Mouse (Mus musculus): ENCODE results near the gene Ppm1h. TPM values are rescaled to one million over a fixed set of nuclear protein-coding genes. Genes with fewer than 3 reads are reported as not detected.
A peak's percentile ranks its signal among the peaks of the same experiment; 100 is the strongest.
"Not testable (repeated sequence)": the region's sequence is repeated elsewhere in the genome, so short reads cannot be mapped to it uniquely, and the experiment has no call there.

Ppm1h gene
- total and polyA plus RNA-seq, 2 experiments from 2014 or later: 50.3 to 60.2 TPM

DNA sequence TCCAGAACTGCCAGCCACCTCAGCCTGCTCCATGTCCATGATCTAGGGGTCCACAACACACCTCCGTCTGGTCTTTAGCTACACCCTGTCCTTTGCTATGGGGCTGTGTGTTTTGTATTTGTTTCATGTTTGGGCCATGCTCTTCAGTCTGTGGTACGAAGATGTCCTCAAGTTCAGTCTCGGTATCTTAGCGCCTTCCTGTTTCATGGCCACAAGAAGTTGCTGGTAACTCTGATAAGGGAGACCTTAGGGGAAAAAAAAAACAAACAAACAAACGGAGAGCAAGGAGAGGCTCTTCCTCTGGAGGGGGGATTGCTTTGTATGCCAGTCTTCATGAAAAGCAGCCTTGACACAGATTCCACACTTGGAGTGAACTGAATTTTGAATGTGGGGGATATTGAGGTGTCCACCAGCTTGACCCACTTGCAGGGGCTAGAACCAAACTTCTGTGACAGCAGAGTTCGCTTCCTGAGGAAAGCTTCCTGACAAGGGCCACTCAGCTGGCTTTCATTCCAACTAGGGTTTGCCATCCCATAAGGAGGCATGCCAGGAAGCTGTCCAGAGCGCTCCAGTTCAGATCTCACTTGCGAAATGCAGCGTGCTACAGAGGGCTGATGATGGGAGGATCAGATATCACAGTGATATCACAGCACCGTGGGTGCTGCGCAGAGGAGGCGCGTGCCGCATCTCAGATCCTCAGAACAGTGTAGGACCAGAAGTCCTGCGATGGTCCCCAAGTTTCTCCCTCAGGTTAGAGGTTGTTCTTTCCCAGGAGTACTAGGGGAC lies 254.7 kb downstream of the Ppm1h start:
- TF ChIP-seq CTCF (IDR thresholded peaks at IDR 0.05; ENCODE audit: low read depth): no peak
- 77% methylated on average over 15 of the region's 15 CpGs for WGBS
- no peak for ATAC-seq

DNA sequence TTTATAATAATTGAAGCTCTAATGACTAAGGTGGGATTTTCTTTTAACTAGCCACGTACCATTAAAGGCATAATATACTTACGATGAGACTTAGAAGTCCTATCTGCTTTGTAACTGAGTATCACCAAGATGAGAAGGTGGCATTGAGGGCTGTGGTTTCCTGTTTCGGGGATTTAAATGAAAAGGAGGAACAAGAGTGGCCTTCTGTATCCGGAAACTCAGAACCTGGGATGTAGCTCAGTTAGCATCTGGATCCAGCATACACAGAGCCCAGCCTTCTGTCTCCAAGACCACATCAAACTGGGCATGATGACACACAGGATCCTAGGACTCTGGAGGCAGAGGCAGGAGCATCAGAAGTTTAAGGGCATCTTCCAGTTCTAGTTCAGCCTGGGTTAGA lies 256.8 kb downstream of the Ppm1h start:
- not testable (repeated sequence) for ATAC-seq; H3K36me3 ChIP-seq (ENCODE audit: insufficient read depth, low read length); H3K27ac ChIP-seq; H3K4me3 ChIP-seq (ENCODE audit: low read length); DNase-seq (ENCODE audit: low spot score); H3K4me2 ChIP-seq (ENCODE audit: low read depth, low read length); H3K27me3 ChIP-seq (ENCODE audit: insufficient read depth, low read length); H3K9ac ChIP-seq (replicated peaks; ENCODE audit: low read length); H3K9me3 ChIP-seq (ENCODE audit: low read length)
- peaks cover 16% of the 10 kb centered on the region for H3K4me1 ChIP-seq (ENCODE audit: insufficient read depth, low read length)
- WGBS: no CpG with 5 or more reads among the region's 4 CpGs

More for the DNA sequence above, 254.7 kb downstream of the Ppm1h start:
- no peaks in the 10 kb centered on the region for H3K27me3 ChIP-seq (ENCODE audit: insufficient read depth, low read length)
- peaks cover 19% of the 10 kb centered on the region for H3K4me1 ChIP-seq (ENCODE audit: insufficient read depth, low read length)
- DNase-seq (ENCODE audit: low spot score): no peak
- H3K27ac ChIP-seq: peak overlapping the region; percentile 76
- no peaks in the 10 kb centered on the region for H3K36me3 ChIP-seq (ENCODE audit: insufficient read depth, low read length)
- no peak overlapping the region for H3K4me3 ChIP-seq (ENCODE audit: low read length)
- no peak overlapping the region for H3K9ac ChIP-seq (replicated peaks; ENCODE audit: low read length)
- no peak overlapping the region for H3K4me2 ChIP-seq (ENCODE audit: low read depth, low read length)
- no peaks in the 10 kb centered on the region for H3K9me3 ChIP-seq (ENCODE audit: low read length)

DNA sequence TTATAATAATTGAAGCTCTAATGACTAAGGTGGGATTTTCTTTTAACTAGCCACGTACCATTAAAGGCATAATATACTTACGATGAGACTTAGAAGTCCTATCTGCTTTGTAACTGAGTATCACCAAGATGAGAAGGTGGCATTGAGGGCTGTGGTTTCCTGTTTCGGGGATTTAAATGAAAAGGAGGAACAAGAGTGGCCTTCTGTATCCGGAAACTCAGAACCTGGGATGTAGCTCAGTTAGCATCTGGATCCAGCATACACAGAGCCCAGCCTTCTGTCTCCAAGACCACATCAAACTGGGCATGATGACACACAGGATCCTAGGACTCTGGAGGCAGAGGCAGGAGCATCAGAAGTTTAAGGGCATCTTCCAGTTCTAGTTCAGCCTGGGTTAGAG lies 258.8 kb downstream of the Ppm1h start:
- not testable (repeated sequence) for H3K4me1 ChIP-seq (ENCODE audit: insufficient read depth, low read length); H3K27me3 ChIP-seq (ENCODE audit: insufficient read depth, low read length); H3K4me3 ChIP-seq (ENCODE audit: low read length); H3K9me3 ChIP-seq (ENCODE audit: low read length); H3K36me3 ChIP-seq (ENCODE audit: insufficient read depth, low read length); ATAC-seq; H3K9ac ChIP-seq (replicated peaks; ENCODE audit: low read length); H3K4me2 ChIP-seq (ENCODE audit: low read depth, low read length); DNase-seq (ENCODE audit: low spot score); H3K27ac ChIP-seq
- WGBS: no CpG with 5 or more reads among the region's 4 CpGs

DNA sequence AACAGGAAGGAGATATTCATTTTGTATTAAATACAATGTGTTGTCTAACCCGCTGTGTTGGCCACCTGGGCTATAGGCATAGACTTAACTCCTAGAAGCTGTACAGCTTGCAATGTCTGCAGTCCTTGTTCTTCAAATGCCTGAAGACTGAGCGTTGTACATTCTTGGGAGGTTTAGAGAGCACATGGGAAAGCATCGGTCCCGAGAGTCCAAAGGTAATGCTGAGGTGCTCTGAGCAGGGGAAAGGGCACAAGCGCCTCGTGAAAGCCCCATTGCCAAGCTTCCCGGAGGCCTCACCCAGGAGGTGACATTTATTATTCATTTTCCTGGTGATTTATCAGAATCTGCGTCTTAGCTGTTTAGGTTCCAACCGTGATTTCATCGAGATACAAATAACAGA lies 261.0 kb downstream of the Ppm1h start:
- Histone ChIP-seq H3K4me3 (ENCODE audit: low read length) (no peak overlapping the region), H3K4me2 (ENCODE audit: low read depth, low read length) (no peak overlapping the region), H3K4me1 (ENCODE audit: insufficient read depth, low read length) (no peaks in the 10 kb centered on the region), H3K27me3 (ENCODE audit: insufficient read depth, low read length) (no peaks in the 10 kb centered on the region), H3K9ac (replicated peaks; ENCODE audit: low read length) (no peak overlapping the region), H3K36me3 (ENCODE audit: insufficient read depth, low read length) (peaks cover 7% of the 10 kb centered on the region; the same call in 1 of the 2 replicates), H3K9me3 (ENCODE audit: low read length) (no peaks in the 10 kb centered on the region), H3K27ac (no peak overlapping the region)
- 86% methylated on average over 10 of the region's 10 CpGs for WGBS
- TF ChIP-seq CTCF (IDR thresholded peaks at IDR 0.05; ENCODE audit: low read depth): no peak
- no peak for DNase-seq (ENCODE audit: low spot score)
- ATAC-seq: no peak

DNA sequence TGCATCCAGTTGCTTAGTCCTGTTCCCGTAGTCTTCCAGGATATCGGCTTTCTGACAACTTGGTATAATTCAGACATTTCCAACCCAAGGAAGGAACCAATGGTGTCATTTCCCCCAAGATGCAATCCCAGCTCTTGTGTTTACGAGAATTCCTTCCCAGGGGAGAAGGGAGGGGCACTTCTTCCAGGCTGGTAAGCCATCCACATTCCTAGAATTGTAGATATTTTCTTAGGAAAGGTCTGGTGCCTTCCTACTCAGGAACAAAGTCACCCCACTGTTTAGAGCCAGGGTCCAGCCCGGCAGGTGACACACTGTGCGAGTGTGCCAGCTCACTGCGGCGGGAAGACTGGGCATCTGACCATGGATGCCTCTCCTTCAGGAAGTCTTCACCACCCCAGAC lies 264.2 kb downstream of the Ppm1h start:
- Histone ChIP-seq H3K9ac (replicated peaks; ENCODE audit: low read length) (no peak overlapping the region), H3K9me3 (ENCODE audit: low read length) (no peaks in the 10 kb centered on the region), H3K4me2 (ENCODE audit: low read depth, low read length) (no peak overlapping the region), H3K27ac (no peak overlapping the region), H3K4me3 (ENCODE audit: low read length) (no peak overlapping the region), H3K27me3 (ENCODE audit: insufficient read depth, low read length) (no peaks in the 10 kb centered on the region), H3K4me1 (ENCODE audit: insufficient read depth, low read length) (no peaks in the 10 kb centered on the region), H3K36me3 (ENCODE audit: insufficient read depth, low read length) (peaks cover 7% of the 10 kb centered on the region; the same call in 1 of the 2 replicates)
- ATAC-seq (no peak), DNase-seq (ENCODE audit: low spot score) (no peak)
- no peak for TF ChIP-seq CTCF (IDR thresholded peaks at IDR 0.05; ENCODE audit: low read depth)
- 71% methylated on average over 7 of the region's 7 CpGs for WGBS

DNA sequence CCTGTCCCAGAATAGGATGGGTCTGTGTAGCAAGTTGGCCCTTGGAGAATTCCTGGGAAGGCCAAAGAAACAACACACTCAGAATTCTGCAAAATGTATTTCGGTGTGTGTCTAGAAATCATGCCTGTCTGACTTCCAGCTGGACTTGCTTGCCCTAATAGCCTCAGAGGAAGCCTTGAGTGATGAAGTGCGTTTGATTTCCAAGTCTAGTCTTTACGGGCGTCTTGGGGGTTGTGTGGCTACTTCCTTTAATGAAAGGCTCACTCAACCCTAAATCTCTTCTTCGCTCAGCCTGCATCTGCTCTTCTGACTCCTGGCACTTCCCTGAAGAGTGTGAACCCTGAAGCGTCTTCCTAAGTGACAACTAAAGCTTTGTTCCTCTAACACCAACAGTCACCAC lies 265.3 kb downstream of the Ppm1h start:
- no peak overlapping the region for H3K9ac ChIP-seq (replicated peaks; ENCODE audit: low read length)
- H3K4me3 ChIP-seq (ENCODE audit: low read length): no peak overlapping the region
- 53% methylated on average over 6 of the region's 6 CpGs for WGBS
- TF ChIP-seq CTCF (IDR thresholded peaks at IDR 0.05; ENCODE audit: low read depth): no peak
- no peak for DNase-seq (ENCODE audit: low spot score)
- H3K36me3 ChIP-seq (ENCODE audit: insufficient read depth, low read length): peaks cover 7% of the 10 kb centered on the region; the same call in 1 of the 2 replicates
- H3K4me1 ChIP-seq (ENCODE audit: insufficient read depth, low read length): no peaks in the 10 kb centered on the region
- H3K4me2 ChIP-seq (ENCODE audit: low read depth, low read length): no peak overlapping the region
- ATAC-seq: no peak
- H3K9me3 ChIP-seq (ENCODE audit: low read length): no peaks in the 10 kb centered on the region
- H3K27me3 ChIP-seq (ENCODE audit: insufficient read depth, low read length): no peaks in the 10 kb centered on the region
- H3K27ac ChIP-seq: no peak overlapping the region

DNA sequence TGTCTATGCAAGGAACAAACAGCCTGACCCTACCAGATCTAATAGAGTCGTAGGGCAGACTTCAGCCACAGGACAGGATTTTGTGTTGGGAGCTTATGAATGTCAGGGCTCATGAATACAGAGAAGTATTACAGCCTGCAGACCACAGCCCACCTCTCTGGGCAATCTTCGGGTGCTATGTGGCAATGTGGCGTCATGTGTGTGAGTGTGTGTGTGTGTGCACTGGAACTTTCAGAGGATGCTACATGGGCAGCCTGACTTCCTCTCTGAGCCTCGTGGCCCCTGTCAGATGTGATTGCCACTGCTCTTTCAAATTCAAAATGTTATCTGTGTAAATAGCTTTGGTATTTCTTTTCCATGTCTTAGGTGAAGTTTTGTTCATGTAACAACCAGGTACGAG lies 266.3 kb downstream of the Ppm1h start:
- 71% methylated on average over 5 of the region's 5 CpGs for WGBS
- DNase-seq (ENCODE audit: low spot score) (no peak), ATAC-seq (no peak)
- no peaks in the 10 kb centered on the region for H3K4me1 ChIP-seq (ENCODE audit: insufficient read depth, low read length)
- no peak overlapping the region for H3K9ac ChIP-seq (replicated peaks; ENCODE audit: low read length)
- no peak for TF ChIP-seq CTCF (IDR thresholded peaks at IDR 0.05; ENCODE audit: low read depth)
- no peak overlapping the region for H3K4me3 ChIP-seq (ENCODE audit: low read length)
- H3K36me3 ChIP-seq (ENCODE audit: insufficient read depth, low read length): peaks cover 7% of the 10 kb centered on the region; the same call in 1 of the 2 replicates
- H3K4me2 ChIP-seq (ENCODE audit: low read depth, low read length): no peak overlapping the region
- H3K9me3 ChIP-seq (ENCODE audit: low read length): no peaks in the 10 kb centered on the region
- H3K27me3 ChIP-seq (ENCODE audit: insufficient read depth, low read length): no peaks in the 10 kb centered on the region
- no peak overlapping the region for H3K27ac ChIP-seq

Data from hindbrain, postnatal 0 days (tissue).